7 mouse cellular contexts compared by ENCODE assay signal in the genomic region with DNA sequence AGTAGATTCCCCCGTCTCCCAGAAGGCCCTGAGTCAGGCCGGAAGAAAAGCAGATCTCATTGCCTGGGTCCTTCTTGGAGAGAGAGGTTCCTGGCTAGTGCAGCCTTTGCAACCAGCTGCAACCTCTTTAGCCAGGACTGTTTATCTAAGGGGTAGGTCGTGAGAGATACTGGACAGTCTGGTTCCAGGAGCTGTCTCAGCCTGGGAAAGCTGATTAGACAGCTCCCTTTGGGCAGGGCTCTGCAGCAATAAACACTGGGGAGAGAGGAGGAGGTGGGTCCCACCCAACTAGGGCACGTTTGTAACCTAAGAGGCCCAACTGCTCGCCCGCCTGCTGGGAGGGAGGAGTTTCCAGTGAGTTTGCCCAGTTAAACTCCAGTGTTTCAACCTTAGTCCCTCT.
A peak's percentile ranks its signal among the peaks of the same experiment; 100 is the strongest.
DNase-seq lines count a peak whose midpoint lies in the region; ATAC-seq lines count a peak whose summit lies in the region.

No protein-coding gene starts in this region.

- H3K4me1 ChIP-seq in heart, embryonic 12.5 days (replicated peaks) = peaks cover 69% of the 10 kb centered on the region
- H3K4me1 ChIP-seq in hindbrain, embryonic 14.5 days (replicated peaks; ENCODE audit: control insufficient read depth, insufficient read depth, low read length) = peaks cover 5% of the 10 kb centered on the region; the same call in 1 of the 2 replicates

- H3K9me3 ChIP-seq in heart, embryonic 12.5 days (replicated peaks) = peaks cover 2% of the 10 kb centered on the region; the same call in 1 of the 2 replicates
- H3K9me3 ChIP-seq in hindbrain, embryonic 14.5 days (ENCODE audit: control insufficient read depth, low read length) = no peaks in the 10 kb centered on the region

- peak overlapping the region; percentile 41 for H3K4me2 ChIP-seq in heart, embryonic 12.5 days
- H3K4me2 ChIP-seq in hindbrain, embryonic 14.5 days (replicated peaks) = no peak overlapping the region

- H3K27me3 ChIP-seq in heart, embryonic 12.5 days (replicated peaks) = no peaks in the 10 kb centered on the region
- H3K27me3 ChIP-seq in hindbrain, embryonic 14.5 days (ENCODE audit: control insufficient read depth, insufficient read depth, low read length) = no peaks in the 10 kb centered on the region

- peak overlapping the region; percentile 92 for H3K27ac ChIP-seq in heart, embryonic 12.5 days (ENCODE audit: poor library complexity, severe bottlenecking)
- no peak overlapping the region for H3K27ac ChIP-seq in hindbrain, embryonic 14.5 days

- peak; percentile 79 for DNase-seq in R1 (ENCODE audit: low read depth, low spot score)
- peak; percentile 89 for DNase-seq in c-Kit-positive CD71-positive TER-119-positive erythroid progenitor cells, embryonic 14.5 days (ENCODE audit: low spot score)
- peak; percentile 57 to 79 for DNase-seq in lung, adult 18-20 months
- DNase-seq in urinary bladder, postnatal 36 days (ENCODE audit: low spot score in 2 of 2) = peak; percentile 60 to 77
- DNase-seq in natural killer cell, adult 2 months (ENCODE audit: low spot score in 2 of 2) = no peak
- no peak for DNase-seq in hindbrain, embryonic 14.5 days (ENCODE audit: low spot score)

- peak; percentile 88 for ATAC-seq in heart, embryonic 12.5 days (ENCODE audit: insufficient number of reproducible peaks, low FRiP score)
- ATAC-seq in hindbrain, embryonic 14.5 days (ENCODE audit: low FRiP score) = no peak

- H3K4me3 ChIP-seq in heart, embryonic 12.5 days = no peak overlapping the region
- H3K4me3 ChIP-seq in hindbrain, embryonic 14.5 days (replicated peaks; ENCODE audit: low read length) = no peak overlapping the region

- WGBS in heart, embryonic 12.5 days = 3% methylated on average over 6 of the region's 6 CpGs
- 48% methylated on average over 6 of the region's 6 CpGs for WGBS in hindbrain, embryonic 14.5 days

- H3K9ac ChIP-seq in heart, embryonic 12.5 days = no peak overlapping the region
- H3K9ac ChIP-seq in hindbrain, embryonic 14.5 days = no peak overlapping the region

- peaks cover 10% of the 10 kb centered on the region; the same call in 1 of the 2 replicates for H3K36me3 ChIP-seq in heart, embryonic 12.5 days
- no peaks in the 10 kb centered on the region for H3K36me3 ChIP-seq in hindbrain, embryonic 14.5 days (replicated peaks; ENCODE audit: control insufficient read depth, insufficient read depth)

Comparison
In these comparisons a context has a peak if more than half of its experiments do, and no peak if none do; other contexts are left out.
1. DNase-seq: peak in R1 (single experiment), c-Kit-positive CD71-positive TER-119-positive erythroid progenitor cells, embryonic 14.5 days (single experiment), lung, adult 18-20 months (2 of 2) and urinary bladder, postnatal 36 days (2 of 2); none in natural killer cell, adult 2 months (0 of 2) and hindbrain, embryonic 14.5 days (single experiment).